Mouse (Mus musculus) testis, postnatal 14 days (tissue): Measurements from ENCODE around the gene Snrpg.
"Not testable (repeated sequence)": the region's sequence is repeated elsewhere in the genome, so short reads cannot be mapped to it uniquely, and the experiment has no call there.

ENCODE experiments used
- DNase-seq: peaks from one replicate; pipeline ENCODE4 v3.0.0; 2021; ENCODE audit warnings: low spot score

The Snrpg gene

GRCm38 (mm10) chr6:86368479-86368878, 2.6 kb upstream of the Snrpg start:
- no peak for DNase-seq

GRCm38 (mm10) chr6:86370093-86370713, 901 bp upstream of the Snrpg start:
- DNase-seq = no peak

- peak; percentile 96 for DNase-seq
Observed at GRCm38 (mm10) chr6:86371340-86371911, 322 bp downstream of the Snrpg start.

GRCm38 (mm10) chr6:86371950-86372516, 929 bp downstream of the Snrpg start:
- DNase-seq = no peak

GRCm38 (mm10) chr6:86373556-86373955, 2.5 kb downstream of the Snrpg start:
- no peak for DNase-seq

- DNase-seq = no peak
Observed at GRCm38 (mm10) chr6:86378341-86378740, 7.2 kb downstream of the Snrpg start.

- DNase-seq = not testable (repeated sequence)
Observed at GRCm38 (mm10) chr6:86380112-86380511, 9.0 kb downstream of the Snrpg start.

GRCm38 (mm10) chr6:86382551-86382950, 11.4 kb downstream of the Snrpg start:
- no peak for DNase-seq

- DNase-seq = no peak
Observed at GRCm38 (mm10) chr6:86383370-86383769, 12.3 kb downstream of the Snrpg start.

- no peak for DNase-seq
Observed at GRCm38 (mm10) chr6:86384692-86385091, 13.6 kb downstream of the Snrpg start.

GRCm38 (mm10) chr6:86385362-86386104, 14.4 kb downstream of the Snrpg start:
- DNase-seq = no peak

GRCm38 (mm10) chr6:86387313-86387712, 16.2 kb downstream of the Snrpg start:
- DNase-seq = no peak

GRCm38 (mm10) chr6:86388461-86388860, 17.4 kb downstream of the Snrpg start:
- no peak for DNase-seq

- DNase-seq = no peak
Observed at GRCm38 (mm10) chr6:86391326-86391725, 20.2 kb downstream of the Snrpg start.

- no peak for DNase-seq
Observed at GRCm38 (mm10) chr6:86393187-86393586, 22.1 kb downstream of the Snrpg start.

- DNase-seq = no peak
Observed at GRCm38 (mm10) chr6:86394078-86394720, 23.1 kb downstream of the Snrpg start.

- no peak for DNase-seq
Observed at GRCm38 (mm10) chr6:86395021-86395420, 23.9 kb downstream of the Snrpg start.

GRCm38 (mm10) chr6:86395969-86396368, 24.9 kb downstream of the Snrpg start:
- DNase-seq = no peak

GRCm38 (mm10) chr6:86396581-86397256, 25.6 kb downstream of the Snrpg start, which contains the start of gene Pcyox1:
Gene Pcyox1, minus strand, starts transcription at chr6:86397154.
- DNase-seq = peak; percentile 83

- no peak for DNase-seq
Observed at GRCm38 (mm10) chr6:86397257-86397980, 26.3 kb downstream of the Snrpg start.

- no peak for DNase-seq
Observed at GRCm38 (mm10) chr6:86398986-86399385, 27.9 kb downstream of the Snrpg start.
